Mouse (Mus musculus) embryo, embryonic 10.5 days (tissue): ENCODE results near the gene Prkca.

Experiments
- DNase-seq: peaks from one replicate; pipeline ENCODE4 v3.0.0-alpha.2; 2015; ENCODE audit warnings: low spot score

Gene Prkca

DNA sequence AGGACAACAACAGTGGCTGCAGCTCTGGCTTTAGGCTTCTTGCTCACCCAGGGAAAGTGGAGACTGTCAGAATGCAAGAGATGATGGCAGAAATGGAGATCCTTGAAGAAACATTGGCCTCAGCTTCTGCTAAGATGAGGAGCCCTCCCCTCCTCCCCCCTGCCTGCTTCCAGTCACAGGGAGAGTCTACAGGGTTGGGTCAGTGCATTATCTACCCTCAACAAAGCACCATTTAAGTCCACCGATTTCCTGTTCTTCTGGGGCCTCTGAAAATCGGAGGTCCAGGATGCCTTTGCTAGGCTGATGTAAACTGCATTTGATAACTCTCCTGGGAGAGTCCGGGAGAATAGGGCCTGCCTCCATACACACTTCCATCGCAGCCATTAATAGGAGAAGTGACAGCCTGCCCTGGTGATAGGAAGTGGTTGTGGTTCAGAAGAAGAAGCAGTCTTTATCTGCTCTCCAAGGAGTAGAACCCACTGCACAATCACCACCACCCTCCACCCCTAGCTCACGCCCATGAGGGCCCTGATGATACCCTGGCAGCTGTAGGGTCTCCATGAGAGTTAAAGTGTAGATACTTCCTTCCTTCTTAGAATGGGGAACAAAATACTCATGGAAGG is 108.5 kb downstream of the Prkca start:
- DNase-seq = no peak

DNA sequence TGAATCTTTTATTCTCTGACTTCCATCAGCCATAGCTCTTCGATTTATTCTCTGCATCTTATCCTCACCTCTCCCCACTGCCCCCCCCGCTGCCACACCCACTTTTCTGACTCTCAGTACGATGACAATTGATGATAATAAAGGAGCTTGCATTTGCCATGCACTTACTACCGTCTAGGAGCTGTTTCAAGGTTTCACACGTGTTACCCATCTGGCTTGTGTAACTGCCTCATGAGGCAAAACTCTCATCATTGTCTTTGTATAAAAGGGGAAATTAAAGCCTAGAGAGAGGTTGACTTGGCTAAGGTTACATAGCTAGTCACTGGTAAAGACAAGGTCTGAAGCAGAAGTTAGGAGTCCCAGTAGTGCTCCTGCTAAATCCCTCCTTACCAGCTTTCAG is 110.7 kb downstream of the Prkca start:
- DNase-seq = no peak

DNA sequence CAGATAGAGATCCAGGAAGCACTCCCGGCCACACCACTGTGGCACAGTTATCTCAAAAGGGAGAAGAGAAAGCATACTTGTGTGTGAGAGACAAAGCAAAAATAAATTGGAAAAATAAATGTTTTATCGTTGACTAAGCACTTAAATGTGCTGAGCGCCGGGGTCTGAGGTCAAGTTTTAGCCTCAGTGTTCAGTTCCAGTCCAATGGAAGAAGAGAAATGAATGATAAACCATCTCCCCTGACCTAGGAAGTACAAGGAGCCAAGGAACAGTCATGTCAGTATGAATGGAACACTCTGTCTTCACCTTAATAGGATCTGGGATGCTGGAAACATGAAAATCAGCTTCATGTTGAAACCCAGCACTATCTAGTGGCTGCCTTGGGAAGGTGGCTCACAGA is 113.6 kb downstream of the Prkca start:
- no peak for DNase-seq

DNA sequence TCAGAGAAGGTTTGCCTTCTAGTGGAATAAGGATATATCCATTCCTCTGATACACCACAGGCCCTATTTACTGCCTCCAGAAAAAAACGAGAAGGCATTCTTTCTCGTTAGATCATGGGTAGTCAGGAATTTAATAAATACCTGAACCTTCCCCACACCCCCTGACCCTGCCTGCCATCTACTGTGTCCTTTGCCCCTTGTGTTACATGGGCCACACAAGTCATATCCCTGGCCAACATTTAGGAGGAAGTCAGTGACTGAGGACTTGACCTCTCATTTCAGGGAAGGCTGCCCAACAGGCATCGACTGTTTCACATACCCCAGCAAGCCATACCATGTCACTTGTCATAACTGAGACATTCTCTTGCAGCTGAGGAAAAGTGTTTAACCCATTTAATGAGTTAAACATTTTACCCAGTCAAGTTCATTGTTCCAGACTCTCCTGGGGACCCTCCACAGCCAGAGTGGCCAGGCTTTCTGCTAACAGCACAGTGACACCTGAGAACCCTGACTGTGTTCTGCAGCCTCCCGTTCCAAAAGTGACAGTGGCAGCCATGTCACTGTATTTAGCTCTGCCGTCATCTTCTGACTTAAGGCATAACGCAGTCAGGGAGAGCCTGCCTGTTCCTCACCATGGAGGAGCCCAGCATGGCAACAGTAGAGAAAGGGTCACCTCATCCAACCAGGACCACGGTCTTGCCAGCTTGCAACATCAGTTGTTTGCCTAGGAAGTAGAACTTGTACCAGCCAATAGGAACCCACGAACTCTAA is 114.4 kb downstream of the Prkca start:
- no peak for DNase-seq

DNA sequence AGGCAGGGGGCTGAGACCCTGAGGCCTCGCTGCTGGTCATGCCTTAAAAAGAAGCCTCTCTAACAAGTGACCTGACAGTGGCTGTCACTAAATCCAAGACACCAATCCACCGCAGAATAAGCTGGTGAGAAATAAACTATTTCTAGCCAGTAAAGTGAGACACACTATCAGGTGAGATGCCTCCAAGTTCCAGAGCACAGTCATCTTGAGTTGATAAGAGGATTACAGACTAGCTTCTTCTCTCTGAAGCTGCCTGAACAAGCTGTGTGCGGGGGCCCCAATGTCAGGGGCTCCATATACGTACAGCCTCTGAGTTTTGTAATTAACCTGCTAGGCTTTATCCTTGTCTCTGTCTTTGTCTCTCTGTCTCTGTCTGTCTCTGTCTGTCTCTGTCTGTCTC is 115.2 kb downstream of the Prkca start:
- DNase-seq = no peak

DNA sequence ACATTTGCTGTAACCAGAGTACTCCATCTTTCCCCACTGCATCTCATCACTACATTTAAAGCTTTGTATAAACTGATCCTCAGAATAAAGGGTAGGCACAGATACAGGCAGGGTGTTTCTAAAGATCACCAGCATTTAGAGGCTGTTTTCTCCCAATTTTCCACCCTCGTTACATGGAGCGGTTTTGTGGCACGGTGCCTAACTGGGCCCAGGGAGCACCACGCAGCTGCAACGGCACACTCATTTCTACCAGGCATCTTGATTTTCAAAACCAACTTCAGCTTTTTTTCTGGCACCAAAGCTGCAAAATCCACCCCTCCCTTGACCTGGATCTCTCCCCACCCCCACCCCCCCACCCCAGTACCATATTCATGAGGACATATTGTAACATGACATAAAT is 117.5 kb downstream of the Prkca start:
- no peak for DNase-seq

DNA sequence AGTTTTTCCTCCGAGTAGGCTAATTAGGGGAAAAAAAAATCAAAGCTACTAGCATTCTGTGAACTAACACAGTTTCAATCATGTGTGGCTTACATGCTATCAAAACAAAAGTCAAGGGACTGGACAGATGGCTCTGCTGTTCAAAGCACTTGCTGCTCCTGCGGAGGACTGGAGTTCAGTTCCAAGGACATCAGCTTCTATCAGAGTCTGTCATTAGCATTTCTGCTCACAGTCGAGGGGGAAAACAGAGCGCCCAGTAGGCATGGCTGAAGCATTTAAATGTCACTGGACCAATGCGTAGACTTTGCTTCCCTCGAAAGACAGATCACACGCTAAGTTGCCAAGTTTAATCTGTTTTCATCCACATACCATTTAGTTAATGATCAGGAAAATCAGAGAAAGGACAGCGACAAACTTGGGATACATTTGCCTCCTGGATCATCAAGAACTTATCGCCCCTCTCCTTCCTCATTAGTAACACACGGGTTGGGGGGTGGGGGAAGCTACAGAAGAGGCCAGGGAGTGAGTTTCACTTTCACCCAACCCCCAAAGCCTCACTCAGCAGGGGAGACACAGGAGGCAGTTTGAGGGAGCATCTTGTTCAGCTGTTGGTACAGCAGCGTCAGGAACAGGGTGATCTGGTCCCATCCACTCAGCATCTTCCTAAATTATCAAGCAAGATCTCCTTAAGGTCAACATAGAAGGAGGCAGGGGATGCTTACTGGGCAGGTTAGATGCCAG is 119.3 kb downstream of the Prkca start:
- DNase-seq = no peak

DNA sequence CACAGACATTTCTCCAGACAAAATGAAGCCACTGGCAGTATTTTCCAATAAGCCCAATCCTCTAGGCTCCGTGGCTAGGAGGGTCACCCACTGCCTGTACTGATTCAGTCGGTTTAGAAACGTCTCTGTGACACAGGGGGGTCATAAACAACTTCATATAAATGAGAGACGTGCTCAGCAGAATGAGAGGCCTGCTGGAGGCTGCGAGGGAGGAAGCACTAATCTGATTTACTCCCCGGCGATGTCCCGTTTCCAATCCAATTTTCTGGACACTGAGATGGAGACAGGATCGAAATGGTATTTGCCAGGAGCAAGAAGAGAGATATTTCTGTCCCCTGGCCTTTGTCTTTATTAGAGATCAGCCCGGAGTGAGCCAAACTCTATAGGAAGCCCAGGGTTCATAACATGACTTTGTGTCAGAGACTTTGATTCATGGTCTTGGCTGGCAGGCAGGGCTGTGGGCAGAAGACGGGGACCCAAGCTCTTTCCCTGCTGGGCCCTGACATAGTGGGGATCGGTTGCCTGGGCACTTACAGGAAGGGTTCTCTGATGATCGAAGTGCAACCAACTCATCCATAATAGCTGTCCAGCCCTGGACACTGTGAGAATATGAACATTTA is 120.0 kb downstream of the Prkca start:
- no peak for DNase-seq

DNA sequence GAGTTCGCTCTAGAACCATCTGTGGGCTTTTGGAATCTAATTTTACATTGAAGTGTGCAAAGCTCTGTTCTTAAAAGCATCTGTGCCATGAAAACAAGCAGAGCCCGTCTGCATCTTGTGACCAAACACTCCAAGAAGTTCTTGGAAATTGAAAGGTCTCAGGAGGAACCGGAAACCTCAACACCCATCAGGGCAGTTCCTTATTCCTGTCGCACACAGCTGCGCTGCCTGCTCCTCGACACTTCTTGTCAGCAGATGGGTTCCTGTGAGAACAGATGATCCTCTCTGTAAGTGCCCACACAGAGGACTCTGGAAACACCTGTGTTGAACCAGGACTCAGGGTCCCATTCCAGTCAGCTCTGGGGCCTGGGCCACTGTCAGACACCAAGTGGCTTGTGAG is 120.6 kb downstream of the Prkca start:
- no peak for DNase-seq

DNA sequence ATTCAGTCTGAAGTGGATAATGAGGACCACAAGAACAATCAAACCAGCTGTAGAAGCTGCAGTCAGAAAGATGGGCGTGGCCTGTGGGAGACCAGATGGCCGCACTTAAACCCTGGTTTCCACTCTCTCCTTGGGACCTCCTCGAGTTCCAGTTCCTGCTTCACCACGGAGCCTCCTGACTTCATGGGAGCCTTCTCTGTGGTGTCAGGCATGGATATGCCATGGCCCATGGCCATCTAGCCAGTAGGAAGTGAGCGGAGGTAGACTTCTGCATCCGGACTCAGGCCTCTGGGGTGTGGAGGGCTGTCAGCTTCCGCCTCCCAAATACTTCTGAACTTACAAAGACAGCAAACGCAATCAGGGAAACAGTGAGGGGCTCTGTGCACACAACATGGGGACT is 121.1 kb downstream of the Prkca start:
- DNase-seq = no peak

DNA sequence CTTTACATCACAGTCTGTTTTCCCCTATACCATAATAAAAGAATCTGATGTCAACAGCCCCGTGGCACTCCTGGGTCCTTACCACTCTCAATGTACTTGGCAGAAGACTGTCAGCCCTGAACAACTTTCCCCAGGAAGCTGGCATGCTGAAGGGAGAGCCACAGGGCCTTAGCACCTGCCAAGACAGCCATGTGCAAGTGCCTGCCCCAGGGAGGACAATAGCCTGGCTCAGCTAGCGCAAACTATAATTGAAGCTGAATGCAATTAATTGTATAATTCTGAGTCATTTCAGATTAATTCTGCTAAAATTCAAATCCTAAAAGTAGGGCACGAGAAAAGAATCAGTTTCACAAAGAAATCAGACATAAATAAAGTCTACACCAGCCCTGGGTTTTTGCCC is 121.7 kb downstream of the Prkca start:
- no peak for DNase-seq

DNA sequence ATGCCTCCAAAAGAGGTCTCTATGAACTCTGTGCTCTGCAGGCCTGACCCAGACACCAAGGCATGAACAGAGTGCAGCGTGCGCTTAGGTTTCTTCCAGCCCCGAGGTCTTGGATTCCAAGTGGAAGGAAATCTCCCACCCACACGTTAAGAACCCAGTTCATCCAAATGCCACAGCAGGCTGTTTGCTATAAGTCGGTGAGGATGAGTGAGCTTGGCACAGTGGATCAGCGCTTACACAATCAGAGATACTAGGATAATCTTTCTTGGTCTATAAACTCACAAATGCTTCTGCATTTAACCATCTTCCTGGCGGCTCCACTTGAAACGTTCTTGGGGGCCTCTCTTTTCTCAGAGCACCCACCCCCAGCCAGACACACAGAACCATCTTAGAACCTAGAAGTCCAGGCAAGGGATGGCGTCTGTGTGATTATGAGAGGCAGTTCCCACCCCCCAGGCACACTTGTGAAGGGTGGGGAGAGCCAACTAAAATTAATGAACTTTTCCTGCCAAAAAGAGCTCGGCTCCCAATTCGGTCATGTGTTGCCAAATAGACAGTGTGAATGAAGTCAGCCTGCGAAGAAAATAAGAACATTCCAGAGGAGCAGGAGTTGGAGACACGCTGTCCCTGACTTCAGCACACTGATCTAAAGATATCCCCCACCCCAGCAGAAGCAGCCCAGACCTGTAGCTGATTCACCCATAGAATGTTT is 122.4 kb downstream of the Prkca start:
- no peak for DNase-seq

DNA sequence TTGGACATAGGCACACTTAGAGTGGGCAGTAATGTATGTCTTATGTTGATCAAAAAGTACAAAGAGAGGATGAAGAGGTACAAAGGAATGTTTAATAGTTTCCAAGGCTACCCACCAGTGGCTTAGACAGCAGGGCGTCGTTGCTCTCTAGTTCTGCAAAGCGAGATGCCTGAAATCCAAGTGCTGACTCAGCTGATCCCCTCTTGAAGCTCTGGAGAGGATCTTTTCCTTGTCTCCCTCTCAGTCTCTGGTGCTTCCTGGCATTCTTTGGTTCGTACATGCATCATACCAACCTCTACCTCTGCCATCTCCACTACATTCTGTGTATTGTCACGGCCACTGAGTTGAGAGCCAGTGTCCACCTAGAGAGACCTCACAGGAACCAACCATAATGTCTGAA is 123.1 kb downstream of the Prkca start:
- no peak for DNase-seq

DNA sequence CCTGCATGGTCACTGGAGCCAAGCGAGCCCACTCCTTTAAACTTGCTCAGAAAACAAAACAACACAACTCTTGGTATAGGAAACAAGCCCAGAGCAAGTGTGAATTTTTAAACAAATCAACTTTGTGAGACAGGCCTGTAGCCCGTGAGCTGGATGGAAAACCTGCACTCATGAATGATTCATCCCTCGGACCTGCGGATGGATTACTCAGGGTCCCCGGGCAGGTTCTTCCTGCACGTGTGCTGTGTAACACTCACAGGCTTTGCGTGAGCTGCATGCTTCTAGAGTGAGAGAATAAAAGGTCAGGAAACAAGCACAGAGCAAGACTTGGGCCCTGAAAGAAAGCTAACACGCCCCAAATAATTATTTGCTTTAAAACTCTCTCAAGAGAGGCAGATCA is 126.7 kb downstream of the Prkca start:
- no peak for DNase-seq

DNA sequence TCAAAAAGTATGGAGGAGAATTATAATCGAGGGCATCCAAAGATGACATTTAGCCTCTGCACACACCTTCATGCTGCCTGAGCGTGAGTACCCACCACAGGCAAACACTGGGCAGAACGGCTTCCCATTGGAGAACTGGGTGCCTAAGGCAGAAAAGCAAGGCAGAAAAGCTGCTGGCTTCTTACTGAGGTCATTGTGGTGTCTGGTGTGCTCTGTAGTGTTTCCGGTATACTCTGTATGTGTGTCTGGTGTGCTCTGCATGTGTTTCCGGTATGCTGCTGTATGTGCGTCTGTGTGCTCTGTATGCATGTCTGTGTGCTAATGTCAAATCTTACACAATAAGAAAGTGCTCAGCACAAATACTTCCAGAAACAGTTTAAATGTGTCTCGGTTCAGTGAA is 127.7 kb downstream of the Prkca start:
- no peak for DNase-seq

DNA sequence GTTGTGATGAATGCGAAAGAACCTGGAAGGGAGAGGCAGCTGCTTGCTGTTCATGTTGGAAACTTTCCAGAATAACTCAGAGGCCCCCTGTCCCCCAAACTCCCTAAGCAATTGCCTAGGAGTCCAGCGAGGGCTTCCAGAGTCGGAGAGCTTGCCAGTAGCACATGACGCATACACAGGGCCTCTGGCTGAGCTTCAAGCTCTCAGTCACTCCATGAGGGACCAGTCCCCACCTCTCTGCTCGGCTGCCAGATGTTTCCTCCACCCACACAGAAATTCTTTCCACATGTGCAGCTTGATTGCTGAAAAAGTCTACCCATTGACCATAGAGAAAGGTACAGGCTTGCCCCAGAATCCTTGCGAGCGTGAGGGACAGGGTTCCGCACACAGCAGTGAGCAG is 128.3 kb downstream of the Prkca start:
- DNase-seq = no peak

DNA sequence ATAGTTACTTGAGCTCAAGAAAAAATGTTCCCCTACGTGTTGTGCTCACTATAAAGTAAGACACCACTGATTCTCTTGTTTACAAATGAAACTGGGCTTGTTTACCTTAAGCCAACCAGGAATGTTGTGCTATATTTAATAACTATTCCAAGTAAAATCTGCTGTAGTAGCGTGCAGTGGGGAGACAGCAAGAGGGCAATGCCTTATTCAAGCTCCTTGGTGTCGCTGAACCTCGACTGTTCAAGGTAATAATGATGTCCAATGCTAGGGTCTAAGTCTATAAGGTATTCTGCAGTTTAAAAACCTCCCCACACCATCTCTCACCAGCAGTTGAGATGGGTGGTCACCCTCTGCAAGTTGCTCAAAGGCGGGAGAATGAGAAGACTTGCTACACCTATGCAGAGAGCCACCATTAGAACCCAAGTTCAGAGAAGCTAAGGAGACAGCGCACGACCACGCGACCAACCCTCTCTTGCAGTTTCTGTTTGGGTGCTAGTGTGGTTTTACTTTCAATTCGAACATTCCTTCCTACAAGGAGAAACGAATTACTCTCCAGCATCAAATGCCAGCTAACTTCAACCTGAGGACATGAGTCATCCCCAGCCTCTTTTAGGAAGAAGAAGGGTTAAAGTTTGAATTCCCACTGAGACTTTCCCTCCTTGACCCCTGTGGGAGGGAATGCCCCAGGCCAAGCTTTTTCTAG is 129.1 kb downstream of the Prkca start:
- DNase-seq = no peak

DNA sequence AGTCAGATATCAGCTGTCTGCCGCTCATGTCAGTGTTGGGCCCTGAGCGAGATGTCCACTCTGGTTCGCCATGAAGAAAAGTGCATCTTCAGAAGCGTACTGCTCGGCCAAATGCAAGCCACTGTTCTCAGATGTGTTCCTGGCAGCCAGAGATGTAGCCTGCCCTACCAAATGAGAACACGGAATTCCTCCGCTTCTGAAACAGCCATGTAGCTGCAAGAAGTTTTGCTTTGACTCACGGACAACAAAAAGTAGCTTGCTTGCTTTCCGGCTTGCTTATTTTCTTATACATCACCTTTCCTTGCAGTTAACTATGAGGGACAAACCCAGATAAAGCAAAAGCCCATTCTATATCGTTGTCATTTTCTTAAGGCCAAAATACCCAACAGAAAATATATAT is 129.9 kb downstream of the Prkca start:
- no peak for DNase-seq

DNA sequence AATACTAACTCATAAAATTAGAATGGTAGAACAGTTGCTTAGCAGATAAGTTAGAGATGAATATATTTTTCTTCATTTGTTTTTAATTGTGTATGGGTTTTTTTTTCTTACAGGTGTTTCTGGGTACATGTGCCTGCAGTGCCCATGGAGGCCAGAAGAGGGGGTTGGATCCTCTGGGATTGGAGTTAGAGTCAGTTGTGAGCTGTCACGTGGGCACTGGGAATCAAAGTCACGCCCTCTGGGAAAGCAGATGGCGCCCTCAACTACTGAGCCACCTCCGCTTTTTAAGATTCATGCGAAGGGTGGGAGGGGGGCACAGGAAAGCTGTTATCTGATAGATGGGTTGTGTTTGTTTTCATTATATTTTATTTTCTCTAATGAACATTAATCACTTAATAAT is 131.1 kb downstream of the Prkca start:
- no peak for DNase-seq

DNA sequence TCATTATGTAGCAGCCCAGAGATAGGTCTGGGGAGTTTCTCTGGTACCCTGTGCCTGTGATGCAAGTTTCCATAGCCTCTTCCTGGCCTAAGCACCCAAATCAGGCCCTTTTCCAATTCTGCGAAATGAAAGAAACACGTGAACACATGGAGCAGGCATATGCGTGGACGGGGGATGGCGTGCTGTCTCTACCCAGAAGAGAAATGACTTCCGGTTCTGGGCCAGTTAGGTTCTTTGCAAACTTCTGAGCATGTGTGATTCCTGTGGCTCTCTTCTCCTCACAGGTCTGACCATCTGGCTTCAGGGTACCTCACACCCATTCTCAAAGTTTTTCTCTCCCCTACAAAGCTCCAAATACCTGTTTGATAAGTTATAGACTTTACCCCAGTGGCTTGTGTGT is 131.7 kb downstream of the Prkca start:
- no peak for DNase-seq

DNA sequence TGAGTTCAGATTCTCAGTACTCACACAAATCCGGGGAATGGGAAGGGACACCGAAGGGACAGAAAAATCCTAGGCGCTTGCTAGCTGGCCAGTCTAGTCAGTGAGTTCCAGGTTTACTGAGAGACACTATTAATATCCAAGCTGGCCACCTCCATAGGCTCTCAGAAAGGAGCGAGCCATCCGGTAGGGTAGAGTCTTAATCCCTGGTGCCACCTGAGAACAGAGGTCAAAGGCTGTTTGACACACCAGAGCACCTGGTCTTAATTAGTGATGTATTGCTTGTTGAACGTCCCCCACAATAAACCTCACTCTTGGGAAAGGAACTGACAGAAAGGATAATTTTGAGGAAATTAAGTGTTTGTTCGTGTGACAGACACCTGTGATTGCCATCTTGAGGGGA is 133.0 kb downstream of the Prkca start:
- DNase-seq = no peak

DNA sequence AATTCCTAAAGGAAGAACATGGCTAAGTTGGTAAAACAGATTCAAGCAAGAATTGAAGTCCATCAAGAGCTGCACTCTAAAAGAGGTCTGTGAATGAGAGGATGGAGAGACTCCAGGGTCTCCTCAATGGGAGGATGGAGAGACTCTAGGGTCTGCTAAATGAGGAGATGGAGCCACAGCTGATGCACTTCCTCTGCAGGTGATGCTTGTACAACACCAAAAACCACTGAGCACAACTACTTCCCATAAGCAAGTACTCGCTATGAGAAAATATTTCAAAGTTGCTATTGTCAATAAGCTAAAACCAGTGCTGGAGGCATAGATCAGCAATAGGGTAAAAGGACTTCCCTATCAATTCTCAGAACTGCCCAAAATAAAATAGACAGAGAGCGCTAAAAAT is 137.1 kb downstream of the Prkca start:
- no peak for DNase-seq
